Mouse (Mus musculus) lung, embryonic 14.5 days (tissue): ENCODE measurements at regions not wholly inside any gene's neighbourhood (a gene's known extent, or its start where the extent isn't known, plus 50 kb on each side); places are given as distances from the start of the nearest gene placed in this dataset.

ENCODE experiments used
- ATAC-seq: fragments of 200-750 bp; cut with Nextera tagmentation; 2 replicates; pipeline ENCODE4 v1.8.0; 2017; ENCODE audit warnings: mild to moderate bottlenecking, moderate TSS enrichment, moderate library complexity; ENCODE audit not compliant: insufficient read depth
- DNase-seq: peaks from one replicate; pipeline ENCODE4 v3.0.0-alpha.2; 2015
- H3K27ac ChIP-seq: fragments of 300-500 bp; sonication (generic); 2 replicates; pipeline ENCODE4 v1.5.1; 2014; ENCODE audit warnings: low read depth, mild to moderate bottlenecking, moderate library complexity
- H3K27me3 ChIP-seq: fragments of 300-500 bp; sonication (generic); 2 replicates; pipeline ENCODE4 v1.6.1; 2014; ENCODE audit warnings: low read length, control low read depth; ENCODE audit not compliant: insufficient read depth
- H3K36me3 ChIP-seq: fragments of 300-500 bp; sonication (generic); 2 replicates; pipeline ENCODE4 v1.6.1; 2014; ENCODE audit warnings: control low read depth; ENCODE audit not compliant: insufficient read depth
- H3K4me1 ChIP-seq: fragments of 300-500 bp; sonication (generic); 2 replicates; pipeline ENCODE4 v1.6.1; 2014; ENCODE audit warnings: antibody characterized with exemption, control low read depth; ENCODE audit not compliant: insufficient read depth
- H3K4me2 ChIP-seq: fragments of 300-500 bp; sonication (generic); 2 replicates; pipeline ENCODE4 v1.6.1; 2014; ENCODE audit warnings: mild to moderate bottlenecking
- H3K4me3 ChIP-seq: fragments of 300-500 bp; sonication (generic); 2 replicates; pipeline ENCODE4 v1.5.1; 2014; ENCODE audit warnings: low read depth, low read length
- H3K9ac ChIP-seq: fragments of 300-500 bp; sonication (generic); 2 replicates; pipeline ENCODE4 v1.6.1; 2014
- H3K9me3 ChIP-seq: fragments of 300-500 bp; sonication (generic); 2 replicates; pipeline ENCODE4 v1.6.1; 2016; ENCODE audit warnings: low read depth, low read length, control low read depth
- CTCF ChIP-seq: IDR thresholded peaks from 2 replicates; pipeline ENCODE4 v1.5.1; 2016; ENCODE audit warnings: antibody characterized with exemption, low read depth
- WGBS: fragments of 180-500 bp; shearing (Covaris S2); extraction: QIAGEN DNeasy Blood & Tissue Kit; methylation state at CpG from one replicate; pipeline ENCODE4 v1.1.7; 2014; 5-methylcytosine and 5-hydroxymethylcytosine counted together

- Histone ChIP-seq H3K36me3 (no peaks in the 10 kb centered on the region), H3K4me3 (no peak overlapping the region), H3K9ac (no peak overlapping the region), H3K4me2 (no peak overlapping the region), H3K27me3 (no peaks in the 10 kb centered on the region), H3K27ac (no peak overlapping the region), H3K4me1 (0 out of 2 replicates have a peak, but pooled peaks cover 3% of the 10 kb centered on the region), H3K9me3 (no peaks in the 10 kb centered on the region)
- DNase-seq (no peak), ATAC-seq (no peak)
- WGBS = 66% methylated on average over 6 of the region's 6 CpGs
- no peak for TF ChIP-seq CTCF
Observed at GRCm38 (mm10) chr5:111513976-111514375, 96.8 kb downstream of the Mn1 start.

DNA sequence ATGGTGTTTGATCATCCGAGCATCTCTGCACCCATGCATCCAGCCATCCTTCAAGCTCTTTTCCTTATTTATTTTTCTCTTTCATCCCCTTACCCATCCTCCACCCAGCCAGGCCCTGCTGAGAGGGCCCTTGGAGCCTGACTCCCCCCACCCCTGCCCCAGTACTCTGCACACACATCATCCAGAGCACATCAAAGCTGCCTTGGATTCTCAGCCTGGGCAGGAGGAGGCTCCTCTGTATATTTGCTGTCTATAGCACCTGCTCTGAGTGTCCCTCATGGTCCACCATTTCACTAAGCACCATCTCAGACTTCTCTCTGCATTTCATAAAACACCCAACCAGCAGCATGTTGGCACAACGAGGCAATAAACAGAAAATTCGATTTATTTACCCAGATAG is 101.9 kb downstream of the Mn1 start:
- H3K4me3 ChIP-seq = no peak overlapping the region
- no peaks in the 10 kb centered on the region for H3K27me3 ChIP-seq
- H3K36me3 ChIP-seq = no peaks in the 10 kb centered on the region
- H3K4me2 ChIP-seq = no peak overlapping the region
- no peak for TF ChIP-seq CTCF
- no peak for ATAC-seq
- peaks cover 5% of the 10 kb centered on the region for H3K4me1 ChIP-seq
- H3K9me3 ChIP-seq = no peaks in the 10 kb centered on the region
- 38% methylated on average over 3 of the region's 3 CpGs for WGBS
- no peak for DNase-seq
- H3K9ac ChIP-seq = no peak overlapping the region
- H3K27ac ChIP-seq = no peak overlapping the region

- H3K27ac ChIP-seq = no peak overlapping the region
- no peak for TF ChIP-seq CTCF
- H3K4me3 ChIP-seq = no peak overlapping the region
- H3K9me3 ChIP-seq = no peaks in the 10 kb centered on the region
- H3K4me1 ChIP-seq = peaks cover 5% of the 10 kb centered on the region
- no peak overlapping the region for H3K4me2 ChIP-seq
- H3K27me3 ChIP-seq = no peaks in the 10 kb centered on the region
- H3K9ac ChIP-seq = no peak overlapping the region; the same call in 1 of the 2 replicates
- 15% methylated on average over 7 of the region's 7 CpGs for WGBS
- no peaks in the 10 kb centered on the region for H3K36me3 ChIP-seq
- ATAC-seq (no peak; the same call in 1 of the 2 replicates), DNase-seq (peak; percentile 41)
Observed at GRCm38 (mm10) chr5:111519500-111520041, 102.4 kb downstream of the Mn1 start.

DNA sequence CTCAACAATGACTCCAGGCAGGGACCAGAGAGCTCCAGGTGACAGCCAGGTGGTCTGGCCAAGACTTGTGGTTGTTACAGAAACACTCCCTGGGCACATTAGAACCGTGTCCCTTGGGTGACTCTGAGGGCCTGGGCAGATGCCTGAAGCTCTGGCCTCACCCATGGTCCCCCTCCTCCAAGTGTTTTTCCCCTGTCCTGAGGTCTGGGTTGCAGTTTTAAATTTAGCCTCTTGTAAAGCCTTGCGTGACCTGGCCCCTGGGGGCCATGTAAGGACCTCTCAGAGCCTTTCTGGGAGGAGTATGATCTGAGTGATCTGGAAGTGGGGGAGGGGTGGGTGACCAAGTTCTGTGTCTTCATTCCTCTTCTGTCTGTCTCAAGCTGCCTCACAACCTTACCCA is 104.7 kb downstream of the Mn1 start:
- peaks cover 5% of the 10 kb centered on the region for H3K4me1 ChIP-seq
- 69% methylated on average over 2 of the region's 2 CpGs for WGBS
- ATAC-seq = no peak
- H3K9ac ChIP-seq = no peak overlapping the region
- no peak for TF ChIP-seq CTCF
- no peaks in the 10 kb centered on the region for H3K27me3 ChIP-seq
- H3K27ac ChIP-seq = no peak overlapping the region
- no peak overlapping the region for H3K4me2 ChIP-seq
- no peak overlapping the region for H3K4me3 ChIP-seq
- no peak for DNase-seq
- no peaks in the 10 kb centered on the region for H3K9me3 ChIP-seq
- H3K36me3 ChIP-seq = no peaks in the 10 kb centered on the region

DNA sequence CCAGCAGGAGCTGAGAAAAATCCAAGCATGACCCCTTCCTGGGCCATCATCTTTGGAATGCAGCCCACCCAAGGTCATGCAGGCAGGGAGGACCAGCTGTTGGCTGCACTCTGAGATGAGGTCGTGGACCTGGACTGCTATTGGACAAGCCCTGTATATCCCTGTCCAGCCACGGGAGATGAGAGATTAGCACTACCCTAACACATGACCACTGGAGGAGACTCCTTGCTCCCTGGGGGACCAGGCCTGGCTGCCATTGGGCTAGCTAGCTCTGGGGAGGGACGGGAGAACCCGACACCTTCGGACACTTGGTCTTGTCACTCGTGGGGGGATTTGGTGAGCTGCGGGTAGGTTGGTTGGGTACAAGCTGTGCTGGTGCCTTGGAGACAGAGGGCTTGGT is 105.4 kb downstream of the Mn1 start:
- Histone ChIP-seq H3K36me3 (no peaks in the 10 kb centered on the region), H3K9me3 (no peaks in the 10 kb centered on the region), H3K27ac (no peak overlapping the region), H3K4me1 (peaks cover 5% of the 10 kb centered on the region), H3K27me3 (no peaks in the 10 kb centered on the region; the same call in 1 of the 2 replicates), H3K4me2 (no peak overlapping the region), H3K9ac (no peak overlapping the region), H3K4me3 (no peak overlapping the region)
- ATAC-seq = 0 out of 2 replicates have a peak, but pooled peaks have one; percentile 33
- no peak for TF ChIP-seq CTCF
- 31% methylated on average over 7 of the region's 7 CpGs for WGBS
- DNase-seq = no peak

GRCm38 (mm10) chr5:111527741-111528140 is 110.6 kb downstream of the Mn1 start:
- Histone ChIP-seq H3K27ac (no peak overlapping the region), H3K27me3 (peaks cover 3% of the 10 kb centered on the region; the same call in 1 of the 2 replicates), H3K9ac (no peak overlapping the region), H3K9me3 (no peaks in the 10 kb centered on the region), H3K36me3 (no peaks in the 10 kb centered on the region), H3K4me3 (no peak overlapping the region), H3K4me2 (no peak overlapping the region), H3K4me1 (peaks cover 12% of the 10 kb centered on the region)
- no peak for TF ChIP-seq CTCF
- DNase-seq = no peak
- 82% methylated on average over 10 of the region's 10 CpGs for WGBS
- ATAC-seq = no peak

DNA sequence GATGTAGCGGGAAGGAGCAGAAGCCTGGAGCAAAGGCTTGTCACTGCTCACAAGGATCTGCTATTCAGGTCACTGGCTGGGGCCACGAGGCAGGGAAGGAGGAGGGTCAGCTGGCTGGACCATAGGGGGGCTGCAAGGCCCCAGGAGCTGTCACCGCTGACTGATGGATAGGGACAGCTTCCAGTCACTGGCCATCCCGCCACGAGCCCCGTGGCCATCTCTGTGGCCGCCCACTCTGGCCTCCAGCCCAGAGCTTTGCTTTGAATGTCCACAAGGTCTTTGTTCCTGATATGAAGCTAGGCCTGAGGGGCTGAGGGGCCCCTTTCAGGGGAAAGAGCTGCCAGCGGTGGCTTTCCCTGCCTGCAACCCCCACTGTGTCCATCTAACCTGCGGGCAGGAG is 111.9 kb downstream of the Mn1 start:
- H3K9me3 ChIP-seq = no peaks in the 10 kb centered on the region
- H3K4me3 ChIP-seq = no peak overlapping the region
- H3K4me1 ChIP-seq = peaks cover 12% of the 10 kb centered on the region
- H3K27me3 ChIP-seq = peaks cover 3% of the 10 kb centered on the region; the same call in 1 of the 2 replicates
- peak; percentile 72 for ATAC-seq
- H3K36me3 ChIP-seq = no peaks in the 10 kb centered on the region
- WGBS = 11% methylated on average over 9 of the region's 9 CpGs
- no peak for TF ChIP-seq CTCF
- H3K27ac ChIP-seq = peak overlapping the region; percentile 18; the same call in 1 of the 2 replicates
- peak; percentile 84 for DNase-seq
- H3K9ac ChIP-seq = 0 out of 2 replicates have a peak overlapping the region, but pooled peaks have one; percentile 13
- H3K4me2 ChIP-seq = no peak overlapping the region
